Mouse (Mus musculus): ENCODE data around the gene Tns3. TPM values are rescaled to one million over a fixed set of nuclear protein-coding genes. Genes with fewer than 3 reads are reported as not detected.

The Tns3 gene
- polyA plus RNA-seq, 1 experiment from 2014 or later: 11.0 TPM

DNA sequence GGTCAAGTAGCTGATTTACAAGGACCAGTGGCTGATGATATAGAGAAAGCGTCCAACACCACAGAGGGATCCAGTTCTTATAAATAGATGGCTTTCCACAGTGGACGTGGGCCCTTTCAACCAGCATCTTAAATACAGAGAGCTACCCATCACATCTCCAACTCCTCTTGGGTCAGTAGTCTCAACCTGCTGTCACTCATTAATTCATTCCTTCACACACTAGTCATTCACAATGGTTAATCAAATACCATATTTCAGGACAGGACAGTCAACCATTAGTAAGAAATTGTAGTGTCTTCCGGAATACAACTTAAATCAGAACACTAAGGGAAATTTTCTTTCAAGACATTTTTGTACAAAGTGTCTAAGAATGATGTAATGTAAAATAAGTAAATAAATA is 76.4 kb downstream of the Tns3 start:
- WGBS (ENCODE audit: insufficient replicate concordance): 84% methylated on average over 3 of the region's 3 CpGs
- no peak for ATAC-seq (replicated peaks; ENCODE audit: insufficient number of reproducible peaks, low FRiP score, low TSS enrichment)
- Histone ChIP-seq H3K4me3 (ENCODE audit: low read depth, low read length) (no peak overlapping the region), H3K9me3 (replicated peaks; ENCODE audit: control insufficient read depth, low read length) (no peaks in the 10 kb centered on the region), H3K36me3 (ENCODE audit: control insufficient read depth, insufficient read depth, low read length) (no peaks in the 10 kb centered on the region), H3K27me3 (ENCODE audit: control insufficient read depth, insufficient read depth, low read length) (no peaks in the 10 kb centered on the region), H3K4me2 (no peak overlapping the region), H3K9ac (ENCODE audit: low read depth, low read length) (no peak overlapping the region), H3K4me1 (ENCODE audit: control insufficient read depth, insufficient read depth, low read length) (peaks cover 20% of the 10 kb centered on the region), H3K27ac (ENCODE audit: low read depth, low read length) (no peak overlapping the region)

DNA sequence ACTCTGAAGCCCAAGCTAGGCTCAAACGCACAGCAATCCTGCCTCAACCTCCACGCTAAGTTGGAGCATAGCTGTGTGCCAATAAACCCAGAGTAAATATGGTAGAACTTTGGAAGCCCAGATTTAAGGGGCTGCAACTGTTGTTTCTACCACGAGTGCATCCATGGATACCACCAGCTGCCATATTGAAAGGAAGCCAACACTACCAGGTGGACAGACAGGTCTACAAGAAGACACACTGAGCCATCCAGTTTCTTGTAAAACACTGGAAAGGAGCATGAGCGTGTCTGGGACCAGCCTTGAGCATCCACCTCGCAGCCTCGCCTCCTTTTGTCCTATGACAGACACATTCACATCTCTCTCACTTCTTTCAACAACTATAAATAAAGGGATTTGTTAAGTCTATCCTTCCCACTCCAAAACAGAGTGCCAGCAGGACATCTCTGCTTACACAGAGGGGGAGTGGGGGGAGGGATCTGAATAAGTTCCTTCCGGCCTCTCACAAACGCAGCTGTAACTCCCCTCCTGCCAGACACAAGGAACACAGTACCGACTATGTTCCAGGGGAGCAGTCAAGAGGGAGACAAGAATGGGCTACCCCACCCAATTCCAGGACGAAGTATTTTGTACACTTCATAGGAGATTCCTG is 77.2 kb downstream of the Tns3 start:
- no peaks in the 10 kb centered on the region for H3K27me3 ChIP-seq (ENCODE audit: control insufficient read depth, insufficient read depth, low read length)
- H3K4me2 ChIP-seq: no peak overlapping the region
- no peak overlapping the region for H3K4me3 ChIP-seq (ENCODE audit: low read depth, low read length)
- H3K4me1 ChIP-seq (ENCODE audit: control insufficient read depth, insufficient read depth, low read length): peaks cover 24% of the 10 kb centered on the region
- WGBS (ENCODE audit: insufficient replicate concordance): 65% methylated on average over 10 of the region's 10 CpGs
- H3K9ac ChIP-seq (ENCODE audit: low read depth, low read length): no peak overlapping the region
- H3K9me3 ChIP-seq (replicated peaks; ENCODE audit: control insufficient read depth, low read length): no peaks in the 10 kb centered on the region
- no peaks in the 10 kb centered on the region for H3K36me3 ChIP-seq (ENCODE audit: control insufficient read depth, insufficient read depth, low read length)
- no peak overlapping the region for H3K27ac ChIP-seq (ENCODE audit: low read depth, low read length)
- ATAC-seq (replicated peaks; ENCODE audit: insufficient number of reproducible peaks, low FRiP score, low TSS enrichment): no peak

DNA sequence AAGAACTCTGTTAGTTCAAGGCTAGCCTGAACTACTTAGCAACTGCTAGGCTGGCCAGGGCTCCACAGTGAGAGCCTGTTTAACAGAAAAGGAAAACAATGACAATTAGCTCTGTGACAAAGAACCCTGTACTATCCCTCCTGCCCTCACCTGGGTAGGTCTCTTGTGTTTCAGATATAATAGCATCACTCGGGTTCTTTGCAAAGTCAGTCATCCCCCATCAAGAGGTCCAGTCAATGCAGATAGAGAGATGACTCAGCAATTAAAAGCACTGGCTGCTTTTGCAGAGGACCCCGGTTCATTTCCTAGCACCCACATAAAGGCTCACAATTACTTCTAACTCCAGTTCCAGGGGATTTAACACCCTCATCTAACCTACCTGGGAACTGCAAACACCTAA is 78.0 kb downstream of the Tns3 start:
- no peaks in the 10 kb centered on the region for H3K27me3 ChIP-seq (ENCODE audit: control insufficient read depth, insufficient read depth, low read length)
- H3K4me2 ChIP-seq: no peak overlapping the region
- H3K9me3 ChIP-seq (replicated peaks; ENCODE audit: control insufficient read depth, low read length): no peaks in the 10 kb centered on the region
- 60% methylated on average over 2 of the region's 2 CpGs for WGBS (ENCODE audit: insufficient replicate concordance)
- no peaks in the 10 kb centered on the region for H3K36me3 ChIP-seq (ENCODE audit: control insufficient read depth, insufficient read depth, low read length)
- no peak overlapping the region for H3K27ac ChIP-seq (ENCODE audit: low read depth, low read length)
- no peak overlapping the region for H3K9ac ChIP-seq (ENCODE audit: low read depth, low read length)
- H3K4me1 ChIP-seq (ENCODE audit: control insufficient read depth, insufficient read depth, low read length): peaks cover 17% of the 10 kb centered on the region
- H3K4me3 ChIP-seq (ENCODE audit: low read depth, low read length): no peak overlapping the region
- no peak for ATAC-seq (replicated peaks; ENCODE audit: insufficient number of reproducible peaks, low FRiP score, low TSS enrichment)

DNA sequence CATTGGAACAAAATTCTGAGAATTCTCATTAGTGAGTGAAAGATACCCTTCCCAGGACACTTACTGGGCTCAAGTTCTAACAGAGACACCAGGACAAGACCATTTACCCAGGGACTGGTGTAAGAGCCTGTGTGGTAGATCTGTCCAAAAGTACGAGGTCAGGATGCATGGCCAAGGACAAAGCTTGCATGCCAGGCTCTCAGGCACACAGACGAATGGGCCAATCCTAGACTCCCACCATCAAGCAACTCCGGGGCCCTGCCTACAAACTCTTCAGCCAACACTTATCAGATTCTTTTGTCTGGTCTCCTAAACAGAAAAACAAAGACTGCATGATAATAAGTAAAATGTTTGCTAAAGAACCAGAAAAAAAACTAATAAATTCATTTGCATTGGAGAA is 78.6 kb downstream of the Tns3 start:
- Histone ChIP-seq H3K9ac (ENCODE audit: low read depth, low read length) (no peak overlapping the region), H3K9me3 (replicated peaks; ENCODE audit: control insufficient read depth, low read length) (no peaks in the 10 kb centered on the region), H3K36me3 (ENCODE audit: control insufficient read depth, insufficient read depth, low read length) (no peaks in the 10 kb centered on the region), H3K4me3 (ENCODE audit: low read depth, low read length) (no peak overlapping the region), H3K27ac (ENCODE audit: low read depth, low read length) (no peak overlapping the region), H3K4me2 (no peak overlapping the region), H3K4me1 (ENCODE audit: control insufficient read depth, insufficient read depth, low read length) (peaks cover 17% of the 10 kb centered on the region), H3K27me3 (ENCODE audit: control insufficient read depth, insufficient read depth, low read length) (no peaks in the 10 kb centered on the region)
- no peak for ATAC-seq (replicated peaks; ENCODE audit: insufficient number of reproducible peaks, low FRiP score, low TSS enrichment)
- WGBS (ENCODE audit: insufficient replicate concordance): 56% methylated on average over 3 of the region's 3 CpGs

DNA sequence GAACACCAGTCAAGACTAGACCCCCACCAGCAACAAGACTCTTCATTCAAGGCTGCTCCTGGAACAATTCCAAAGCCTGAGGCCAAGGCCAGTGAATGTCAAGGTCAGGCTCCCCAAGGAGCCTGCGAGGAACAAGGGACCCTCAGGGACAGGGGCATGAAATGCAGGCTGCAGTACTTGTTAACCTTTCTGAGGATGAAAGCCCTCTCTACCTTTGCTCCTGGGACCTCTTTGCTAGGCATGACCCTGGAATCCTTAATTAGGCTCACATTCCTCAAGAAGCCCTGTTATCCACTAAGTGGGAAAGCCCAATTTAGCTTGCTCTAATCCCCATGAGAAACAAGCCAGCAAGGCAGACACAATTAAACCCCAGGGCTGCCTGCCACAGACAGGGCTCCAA is 79.4 kb downstream of the Tns3 start:
- Histone ChIP-seq H3K9me3 (replicated peaks; ENCODE audit: control insufficient read depth, low read length) (no peaks in the 10 kb centered on the region), H3K4me2 (no peak overlapping the region), H3K4me3 (ENCODE audit: low read depth, low read length) (no peak overlapping the region), H3K4me1 (ENCODE audit: control insufficient read depth, insufficient read depth, low read length) (peaks cover 18% of the 10 kb centered on the region), H3K27me3 (ENCODE audit: control insufficient read depth, insufficient read depth, low read length) (no peaks in the 10 kb centered on the region), H3K36me3 (ENCODE audit: control insufficient read depth, insufficient read depth, low read length) (no peaks in the 10 kb centered on the region), H3K27ac (ENCODE audit: low read depth, low read length) (no peak overlapping the region), H3K9ac (ENCODE audit: low read depth, low read length) (no peak overlapping the region)
- WGBS (ENCODE audit: insufficient replicate concordance): 36% methylated on average over 1 of the region's 1 CpGs
- ATAC-seq (replicated peaks; ENCODE audit: insufficient number of reproducible peaks, low FRiP score, low TSS enrichment): no peak

DNA sequence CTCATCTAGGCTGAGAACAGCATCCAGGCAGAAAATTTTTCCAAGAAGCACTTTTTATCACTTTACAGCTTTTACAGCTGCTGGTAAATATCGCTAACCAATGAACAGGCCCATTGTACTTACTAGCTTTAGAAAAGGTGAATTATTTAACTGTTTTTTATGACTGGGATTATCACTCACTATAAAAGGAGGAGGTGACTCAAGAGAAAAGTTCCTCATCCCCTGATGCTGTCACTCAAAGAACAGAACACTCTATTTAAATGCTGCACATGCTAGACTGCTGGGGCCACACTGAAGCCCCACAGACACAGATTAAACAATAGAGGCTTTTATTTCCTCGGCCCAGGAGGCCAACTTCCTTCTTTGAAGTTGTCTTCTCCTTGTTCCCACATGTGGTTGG is 80.0 kb downstream of the Tns3 start:
- no peak overlapping the region for H3K9ac ChIP-seq (ENCODE audit: low read depth, low read length)

DNA sequence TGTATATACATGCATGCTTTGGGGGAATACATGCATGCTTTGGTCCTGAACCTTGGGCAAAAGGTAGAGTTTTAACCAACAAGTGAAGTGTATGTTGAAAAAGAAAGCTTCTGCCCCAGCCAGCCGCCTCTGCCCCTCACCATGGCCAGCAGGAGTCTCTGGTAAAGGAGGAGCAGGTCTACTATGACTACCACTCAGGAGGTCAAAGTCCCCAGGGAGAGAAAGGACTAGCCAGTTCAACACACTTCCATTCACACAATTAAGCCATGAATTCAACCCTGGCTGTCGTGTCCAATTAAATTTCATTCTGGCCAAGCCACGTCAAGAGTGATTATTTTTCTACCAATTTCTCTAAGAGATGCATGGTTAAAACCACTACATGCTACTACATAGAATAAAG is 81.2 kb downstream of the Tns3 start:
- ATAC-seq (replicated peaks; ENCODE audit: insufficient number of reproducible peaks, low FRiP score, low TSS enrichment): no peak
- 86% methylated on average over 3 of the region's 3 CpGs for WGBS (ENCODE audit: insufficient replicate concordance)
- H3K4me1 ChIP-seq (ENCODE audit: control insufficient read depth, insufficient read depth, low read length): peaks cover 33% of the 10 kb centered on the region

More for the DNA sequence above, 80.0 kb downstream of the Tns3 start:
- 82% methylated on average over 2 of the region's 2 CpGs for WGBS (ENCODE audit: insufficient replicate concordance)
- Histone ChIP-seq H3K4me1 (ENCODE audit: control insufficient read depth, insufficient read depth, low read length) (peaks cover 24% of the 10 kb centered on the region), H3K27ac (ENCODE audit: low read depth, low read length) (no peak overlapping the region), H3K36me3 (ENCODE audit: control insufficient read depth, insufficient read depth, low read length) (no peaks in the 10 kb centered on the region), H3K4me2 (no peak overlapping the region), H3K4me3 (ENCODE audit: low read depth, low read length) (no peak overlapping the region), H3K9me3 (replicated peaks; ENCODE audit: control insufficient read depth, low read length) (no peaks in the 10 kb centered on the region), H3K27me3 (ENCODE audit: control insufficient read depth, insufficient read depth, low read length) (no peaks in the 10 kb centered on the region)
- no peak for ATAC-seq (replicated peaks; ENCODE audit: insufficient number of reproducible peaks, low FRiP score, low TSS enrichment)

DNA sequence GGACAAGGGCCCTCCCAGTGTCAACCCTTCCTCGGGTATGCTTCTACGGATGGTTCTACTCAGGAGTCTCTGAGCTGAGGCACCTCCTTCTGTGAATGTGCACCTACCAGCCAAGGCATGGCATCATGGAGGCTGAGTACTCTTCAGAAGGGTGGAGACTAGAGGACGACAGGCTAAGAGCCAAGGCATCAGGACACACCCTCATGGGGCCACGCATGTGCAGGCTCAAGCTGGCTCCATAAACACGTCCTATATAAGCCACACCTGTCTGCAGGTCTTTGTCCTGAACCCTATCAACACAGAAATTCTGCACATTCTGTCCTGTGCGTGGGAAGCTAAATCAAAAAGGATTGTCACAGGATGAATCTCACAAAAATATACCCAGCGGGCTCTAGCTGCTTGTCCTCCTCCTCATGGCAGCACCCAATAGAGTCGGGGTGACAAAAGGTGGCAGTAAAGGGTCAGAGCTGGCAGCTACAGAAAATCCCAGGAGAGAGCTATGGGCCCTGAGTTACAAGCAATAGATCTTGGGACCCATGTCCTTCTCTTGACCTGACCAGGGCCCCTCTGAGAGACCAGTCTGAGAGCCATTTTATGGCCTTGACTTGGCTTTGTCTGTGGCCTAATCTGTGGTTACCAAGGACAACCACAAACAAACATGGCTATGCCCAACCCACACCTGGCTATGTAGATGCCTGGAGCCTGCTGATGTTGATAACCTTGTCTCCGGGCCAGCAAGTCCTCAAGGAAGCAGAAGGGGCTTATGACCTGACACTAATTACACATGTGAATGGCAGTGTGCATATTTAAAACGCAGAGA is 82.0 kb downstream of the Tns3 start:
- no peak overlapping the region for H3K9ac ChIP-seq (ENCODE audit: low read depth, low read length)
- no peaks in the 10 kb centered on the region for H3K27me3 ChIP-seq (ENCODE audit: control insufficient read depth, insufficient read depth, low read length)
- no peak for ATAC-seq (replicated peaks; ENCODE audit: insufficient number of reproducible peaks, low FRiP score, low TSS enrichment)
- no peaks in the 10 kb centered on the region for H3K36me3 ChIP-seq (ENCODE audit: control insufficient read depth, insufficient read depth, low read length)
- WGBS (ENCODE audit: insufficient replicate concordance): 68% methylated on average over 10 of the region's 10 CpGs
- H3K27ac ChIP-seq (ENCODE audit: low read depth, low read length): no peak overlapping the region
- H3K4me2 ChIP-seq: no peak overlapping the region
- no peak overlapping the region for H3K4me3 ChIP-seq (ENCODE audit: low read depth, low read length)
- H3K4me1 ChIP-seq (ENCODE audit: control insufficient read depth, insufficient read depth, low read length): peaks cover 36% of the 10 kb centered on the region
- no peaks in the 10 kb centered on the region for H3K9me3 ChIP-seq (replicated peaks; ENCODE audit: control insufficient read depth, low read length)

More for the DNA sequence above, 81.2 kb downstream of the Tns3 start:
- Histone ChIP-seq H3K27ac (ENCODE audit: low read depth, low read length) (no peak overlapping the region), H3K9me3 (replicated peaks; ENCODE audit: control insufficient read depth, low read length) (no peaks in the 10 kb centered on the region), H3K4me2 (no peak overlapping the region), H3K27me3 (ENCODE audit: control insufficient read depth, insufficient read depth, low read length) (no peaks in the 10 kb centered on the region), H3K36me3 (ENCODE audit: control insufficient read depth, insufficient read depth, low read length) (no peaks in the 10 kb centered on the region), H3K4me3 (ENCODE audit: low read depth, low read length) (no peak overlapping the region), H3K9ac (ENCODE audit: low read depth, low read length) (no peak overlapping the region)

Data from heart, embryonic 11.5 days (tissue).